Mouse (Mus musculus) retina, postnatal 7 days (tissue): ENCODE data around the gene Dock7.
"Not testable (repeated sequence)": the region's sequence is repeated elsewhere in the genome, so short reads cannot be mapped to it uniquely, and the experiment has no call there.

ENCODE experiments used
- DNase-seq: peaks from one replicate; pipeline ENCODE4 v3.0.0-alpha.2; 2012; ENCODE audit warnings: low read depth, low spot score

The Dock7 gene

DNA sequence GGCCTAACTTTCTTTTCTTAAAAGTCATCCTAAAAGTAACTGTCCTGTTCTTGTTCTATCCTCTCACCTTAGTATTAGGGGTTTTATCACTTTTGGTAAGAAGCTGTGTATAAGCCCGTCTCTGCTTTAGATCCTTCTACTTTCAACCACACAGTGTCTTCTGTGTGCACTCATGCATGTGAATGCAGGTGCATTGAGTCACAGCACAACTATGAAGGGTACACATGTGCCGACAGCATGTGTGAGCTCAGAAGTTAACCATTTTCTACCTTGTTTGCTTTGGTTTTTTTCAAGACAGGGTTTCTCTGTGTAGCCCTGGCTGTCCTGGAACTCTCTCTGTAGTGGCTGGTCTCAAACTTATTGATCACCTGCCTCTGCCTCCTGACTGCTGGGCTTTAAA is 114.4 kb downstream of the Dock7 start:
- no peak for DNase-seq

DNA sequence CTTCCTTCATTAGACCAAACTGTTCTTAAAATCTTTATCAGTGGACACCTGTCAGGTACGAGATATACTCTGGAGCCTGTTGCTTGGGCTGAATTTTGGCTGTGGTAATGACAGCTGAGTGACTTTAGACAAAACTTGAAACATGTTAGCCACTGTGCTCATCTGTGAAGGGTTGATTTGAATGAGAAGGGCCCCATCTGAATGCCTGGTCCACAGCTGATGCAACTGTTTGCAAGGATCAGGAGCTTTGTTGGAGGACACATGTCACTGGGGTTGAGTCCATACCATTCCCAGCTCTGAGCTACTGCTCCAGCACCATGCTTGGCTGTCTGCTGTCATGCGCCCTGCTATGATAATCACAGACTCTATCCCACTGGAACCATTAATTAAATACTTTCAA is 115.1 kb downstream of the Dock7 start:
- no peak for DNase-seq

DNA sequence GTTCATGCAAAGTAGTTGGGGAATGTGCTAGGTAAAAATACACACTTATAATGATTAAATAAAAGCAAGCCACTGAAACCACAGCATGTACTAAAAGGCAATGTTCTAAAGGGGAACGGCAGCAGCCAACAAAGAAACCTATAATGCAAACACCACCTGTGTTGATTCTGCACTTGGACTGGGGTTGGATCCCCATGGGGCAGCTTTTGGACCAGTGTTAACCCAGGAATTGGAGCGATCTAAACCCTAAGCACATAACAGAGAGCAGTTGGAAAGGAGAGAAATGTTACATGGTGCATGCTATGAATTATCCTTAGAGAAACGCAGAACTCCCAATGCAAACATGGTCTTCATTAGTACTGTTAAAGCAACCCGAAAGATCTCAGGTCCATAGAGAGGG is 127.2 kb downstream of the Dock7 start:
- DNase-seq, result no peak

DNA sequence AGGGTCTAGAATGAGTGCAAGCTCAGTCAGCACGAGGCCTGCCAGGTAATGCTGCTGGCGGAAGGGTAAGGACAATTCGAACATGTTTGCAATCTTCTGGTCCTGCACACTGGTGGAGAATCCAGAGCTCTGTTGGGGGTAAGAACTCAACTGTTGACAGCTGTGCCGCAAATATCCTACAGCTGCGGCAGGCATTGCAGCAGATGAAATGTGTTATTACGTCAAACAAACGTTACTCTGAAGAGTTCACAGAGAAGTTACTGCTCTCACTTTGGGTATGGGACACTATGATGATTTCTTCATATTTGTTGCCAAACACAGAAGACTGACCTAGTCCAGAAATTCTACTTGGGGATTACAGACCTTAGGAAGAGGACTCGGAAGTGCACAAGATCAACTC is 136.0 kb downstream of the Dock7 start:
- no peak for DNase-seq

DNA sequence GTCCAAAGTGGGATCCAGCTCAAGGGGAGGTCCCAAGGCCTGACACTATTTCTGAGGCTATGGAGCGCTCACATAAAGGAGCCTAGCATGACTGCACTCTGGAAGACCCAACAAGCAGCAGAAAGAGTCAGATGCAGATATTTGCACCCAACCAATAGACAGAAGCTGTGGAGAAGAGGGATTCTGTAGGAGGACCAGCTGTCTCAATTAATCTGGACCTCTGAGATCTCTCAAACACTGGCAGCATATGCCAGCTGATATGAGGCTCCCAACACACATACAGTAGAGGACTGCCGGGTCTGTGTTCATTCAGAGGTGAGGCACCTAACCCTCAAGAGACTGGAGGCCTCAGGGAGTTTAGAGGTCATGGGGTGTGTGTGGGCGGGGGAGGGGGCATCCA is 140.7 kb downstream of the Dock7 start:
- DNase-seq, result not testable (repeated sequence)

DNA sequence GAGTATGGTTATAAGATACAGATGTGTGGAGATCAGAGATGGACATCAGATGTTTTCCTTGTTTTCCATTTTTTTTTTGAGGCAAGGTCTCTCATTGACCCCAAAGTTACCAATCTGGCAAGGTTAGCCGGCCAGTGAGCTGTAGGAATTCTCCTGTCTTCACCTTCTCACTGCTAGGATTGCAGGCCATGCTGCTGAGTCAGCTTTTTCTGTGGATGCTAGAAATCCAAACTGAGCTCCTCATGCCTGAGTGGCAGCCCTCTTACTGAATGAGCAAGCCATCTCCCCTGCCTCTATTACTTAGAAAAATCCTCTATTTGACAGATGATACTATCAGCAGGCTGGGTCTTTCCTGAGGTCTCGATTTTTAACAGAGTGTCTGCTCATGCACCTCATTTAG is 142.0 kb downstream of the Dock7 start:
- DNase-seq, result no peak

DNA sequence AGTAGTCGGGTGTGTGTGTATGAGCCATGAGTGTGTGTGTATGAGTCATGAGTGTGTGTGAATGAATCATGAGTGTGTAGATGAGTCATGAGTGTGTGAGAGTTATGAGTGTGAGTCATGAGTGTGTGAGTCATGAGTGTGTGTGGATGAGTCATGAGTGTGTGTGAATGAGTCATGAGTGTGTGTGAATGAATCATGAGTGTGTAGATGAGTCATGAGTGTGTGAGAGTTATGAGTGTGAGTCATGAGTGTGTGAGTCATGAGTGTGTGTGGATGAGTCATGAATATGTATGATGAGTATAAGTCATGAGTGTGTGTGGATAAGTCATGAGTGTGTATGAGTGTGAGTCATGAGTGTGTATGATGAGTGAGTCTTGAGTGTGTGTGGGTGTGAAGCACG is 142.4 kb downstream of the Dock7 start:
- DNase-seq, result not testable (repeated sequence)

DNA sequence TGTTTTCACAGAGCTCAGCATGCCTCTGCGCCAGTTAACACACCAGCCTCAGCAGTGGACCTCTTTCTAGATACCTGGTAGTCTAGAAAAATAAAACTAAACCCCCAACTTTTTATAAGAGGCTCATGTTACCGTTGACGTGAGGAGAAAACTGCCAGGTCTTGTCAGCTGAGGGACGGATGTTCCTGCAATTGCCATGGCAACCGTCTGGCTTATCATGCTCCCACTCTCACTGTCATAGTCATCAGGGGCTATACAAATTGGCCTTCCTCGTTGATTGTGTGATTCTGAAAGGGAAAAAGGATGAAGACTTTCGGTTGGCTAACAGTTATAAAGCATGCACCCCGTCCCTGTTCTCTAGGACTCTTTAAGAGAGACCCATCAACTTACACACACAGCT is 145.0 kb downstream of the Dock7 start:
- no peak for DNase-seq

DNA sequence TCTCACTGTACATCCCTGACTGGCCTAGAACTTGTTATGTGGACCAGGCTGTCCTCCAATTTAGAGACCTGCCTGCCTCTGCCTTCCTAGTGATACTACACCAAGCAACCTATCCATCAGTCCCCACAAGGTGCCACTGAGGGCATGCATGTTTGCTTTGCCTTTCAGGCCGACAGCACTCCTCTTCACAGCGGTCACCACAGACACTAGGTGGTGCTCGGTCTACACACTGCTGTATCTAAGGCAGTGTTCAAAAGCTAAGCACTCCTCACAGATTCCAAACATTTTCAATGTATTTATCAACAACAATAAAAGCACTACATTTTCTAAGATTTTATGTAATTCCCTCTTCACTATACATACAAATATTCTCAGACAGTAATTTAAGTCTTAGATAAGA is 150.8 kb downstream of the Dock7 start:
- DNase-seq, result no peak

DNA sequence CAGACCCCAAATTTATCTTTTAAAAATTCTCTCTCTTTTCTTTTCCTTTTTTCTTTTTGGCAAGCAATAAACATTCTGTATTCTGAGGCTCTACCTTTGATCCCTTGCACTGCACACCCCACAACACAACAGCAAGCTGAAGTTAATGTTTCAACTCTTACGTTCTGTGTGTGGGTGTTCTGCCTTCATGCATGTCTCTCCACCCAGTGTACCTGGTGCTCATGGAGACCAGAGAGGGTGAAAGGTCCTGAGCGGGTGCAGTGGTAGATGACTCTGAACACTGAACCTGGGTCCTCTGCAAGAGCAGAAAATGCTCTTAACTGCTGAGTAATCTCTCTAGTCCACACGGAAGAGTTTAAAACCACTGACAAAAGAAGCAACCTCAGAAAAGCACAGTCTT is 160.5 kb downstream of the Dock7 start:
- DNase-seq, result no peak

DNA sequence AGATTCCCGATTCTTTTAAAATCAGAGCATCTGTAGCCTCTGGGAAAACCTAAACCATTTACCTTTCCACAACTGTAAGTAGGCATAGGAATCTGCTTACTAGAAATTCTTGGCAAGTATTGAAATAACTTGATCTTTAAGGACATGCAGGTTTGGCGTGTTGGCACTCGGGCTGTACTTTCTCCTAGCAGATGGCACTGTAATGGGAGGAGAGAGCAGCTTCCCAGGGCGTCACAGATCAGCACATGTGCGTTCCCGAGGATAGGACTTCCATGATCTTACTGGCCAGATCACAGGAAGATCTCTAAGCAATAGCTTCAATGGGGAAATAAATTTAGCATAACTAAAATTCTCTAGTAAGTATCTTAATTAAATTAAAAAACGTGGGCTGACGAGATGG is 164.7 kb downstream of the Dock7 start:
- no peak for DNase-seq

DNA sequence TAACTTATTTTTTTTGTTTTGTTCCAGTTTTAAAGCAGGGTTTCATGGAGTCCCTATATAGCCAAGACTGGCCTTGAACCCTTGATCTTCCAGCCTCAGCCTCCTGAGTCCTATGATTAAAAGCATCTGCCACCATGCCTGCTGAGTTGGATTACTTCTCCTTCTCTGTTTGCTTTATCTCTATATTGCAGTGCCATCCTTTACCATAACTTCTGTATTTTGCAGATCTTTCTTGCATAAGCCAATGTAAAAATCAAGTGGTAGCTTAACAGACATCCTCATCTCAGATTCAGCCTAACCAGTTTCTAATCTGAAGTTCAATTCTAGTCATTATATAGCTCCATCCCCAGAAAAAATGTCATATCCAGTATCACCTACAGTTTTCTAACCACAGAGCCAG is 170.2 kb downstream of the Dock7 start:
- no peak for DNase-seq

DNA sequence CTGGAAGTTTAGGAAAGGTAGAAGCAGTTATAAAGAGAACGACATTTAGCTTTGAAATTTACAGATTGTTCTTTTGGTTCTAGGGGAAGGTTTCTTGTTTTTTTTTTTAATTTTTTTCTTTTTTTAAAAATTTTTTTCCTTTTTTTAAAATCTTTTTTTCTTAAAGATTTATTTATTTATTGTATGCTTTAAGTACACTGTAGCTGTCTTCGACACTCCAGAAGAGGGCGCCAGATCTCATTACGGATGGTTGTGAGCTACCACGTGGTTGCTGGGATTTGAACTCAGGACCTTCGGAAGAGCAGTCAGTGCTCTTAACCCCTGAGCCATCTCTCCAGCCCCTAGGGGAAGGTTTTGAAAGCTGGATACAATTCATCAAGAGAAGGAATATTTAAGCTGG is 182.5 kb downstream of the Dock7 start:
- not testable (repeated sequence) for DNase-seq

DNA sequence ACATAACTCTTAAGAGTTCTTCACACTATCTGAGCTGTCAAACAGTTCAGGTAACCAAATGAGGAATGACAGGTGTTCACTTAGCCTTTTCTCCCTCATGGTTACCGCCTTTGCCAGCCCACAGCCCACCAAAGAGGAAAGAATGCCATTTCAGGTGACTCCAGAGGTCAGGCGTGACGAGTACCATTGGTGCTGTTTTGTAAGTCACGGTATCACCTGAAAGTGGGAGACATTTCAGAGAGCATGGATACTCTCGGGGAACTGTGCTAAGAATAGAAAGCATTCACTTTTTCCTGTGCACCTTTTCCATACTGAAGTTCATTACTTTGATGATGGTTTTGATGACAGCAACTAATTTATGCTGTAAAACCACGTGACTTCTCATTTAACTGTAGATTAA is 184.7 kb downstream of the Dock7 start:
- DNase-seq, result no peak

DNA sequence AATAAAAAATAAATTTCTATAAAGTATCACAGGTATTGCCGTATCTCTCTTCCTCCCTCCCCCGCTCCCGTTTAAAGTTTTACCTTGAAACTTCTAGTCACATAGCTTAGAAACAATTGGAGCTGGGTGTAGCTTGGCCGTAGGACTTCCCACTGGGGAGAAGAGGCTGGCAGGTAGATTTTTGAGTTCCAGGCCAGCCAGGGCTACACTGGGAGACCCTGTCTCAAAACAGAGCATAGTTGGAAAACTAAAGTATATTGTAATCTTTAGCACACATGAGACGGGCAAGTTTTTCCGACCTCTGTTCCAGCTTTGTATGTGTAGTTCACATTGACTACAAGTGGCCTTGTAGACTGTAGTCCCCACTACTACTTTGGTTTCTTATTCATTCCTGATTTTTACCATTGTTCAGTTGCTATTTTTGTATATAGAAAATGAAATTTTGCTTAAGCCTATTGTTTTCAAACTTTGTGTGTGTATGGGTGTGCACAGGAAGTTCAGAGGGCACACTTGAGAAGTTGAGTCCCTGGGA is 195.4 kb downstream of the Dock7 start:
- DNase-seq, result no peak

DNA sequence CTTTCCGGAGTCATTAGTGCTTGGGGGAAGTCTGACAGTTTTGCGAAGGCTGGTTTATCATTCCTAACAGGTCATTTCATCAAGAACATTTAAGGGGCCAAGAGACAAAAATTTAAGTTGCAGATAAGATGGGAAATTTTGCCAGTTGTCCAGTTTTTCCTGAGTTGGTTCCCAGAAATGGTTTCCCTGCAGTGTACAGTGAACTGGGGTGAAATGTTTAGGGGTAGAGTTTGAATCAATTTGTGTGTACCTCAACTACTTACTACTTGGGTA is 195.9 kb downstream of the Dock7 start:
- no peak for DNase-seq

DNA sequence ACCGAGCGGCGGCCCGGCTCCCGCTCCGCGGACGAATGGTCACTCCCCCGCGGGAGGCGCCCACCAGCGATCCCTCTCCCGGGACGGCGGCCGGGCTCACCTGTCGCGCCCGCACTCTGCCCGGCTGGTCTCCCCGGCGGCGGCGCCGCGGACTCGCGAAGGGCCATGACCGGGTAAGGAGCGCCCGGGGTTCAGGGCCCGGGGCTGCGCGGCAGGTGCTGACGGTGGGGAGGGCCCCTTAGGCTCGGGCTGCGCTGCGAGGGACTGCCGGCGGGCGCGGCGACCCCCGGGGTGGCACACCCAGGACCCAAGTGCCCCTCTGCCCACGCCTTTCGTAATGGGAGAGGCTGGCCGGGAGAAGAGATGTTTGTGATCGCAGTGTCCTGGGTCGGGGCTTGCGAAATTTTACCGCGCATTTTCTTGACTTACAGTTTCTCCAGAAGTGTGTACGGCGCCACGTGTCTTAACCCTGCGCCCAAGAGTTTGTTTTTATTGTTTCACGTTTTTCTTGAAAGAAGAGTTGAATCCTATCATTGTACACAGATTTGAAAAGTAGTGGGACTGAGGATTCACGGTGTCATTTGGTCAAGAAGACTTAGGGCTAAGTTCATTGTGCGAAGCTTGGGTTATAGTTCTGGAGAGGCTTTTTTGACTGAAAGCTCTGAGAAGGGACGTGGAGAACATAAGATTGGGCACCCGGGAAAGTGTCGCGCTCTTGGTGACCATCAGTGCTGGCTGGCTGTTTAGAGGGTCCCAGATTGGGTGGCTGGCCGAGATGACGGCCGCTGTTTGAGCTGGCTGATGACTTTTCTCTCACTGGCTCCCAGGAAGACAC is 196.4 kb downstream of the Dock7 start:
- no peak for DNase-seq

DNA sequence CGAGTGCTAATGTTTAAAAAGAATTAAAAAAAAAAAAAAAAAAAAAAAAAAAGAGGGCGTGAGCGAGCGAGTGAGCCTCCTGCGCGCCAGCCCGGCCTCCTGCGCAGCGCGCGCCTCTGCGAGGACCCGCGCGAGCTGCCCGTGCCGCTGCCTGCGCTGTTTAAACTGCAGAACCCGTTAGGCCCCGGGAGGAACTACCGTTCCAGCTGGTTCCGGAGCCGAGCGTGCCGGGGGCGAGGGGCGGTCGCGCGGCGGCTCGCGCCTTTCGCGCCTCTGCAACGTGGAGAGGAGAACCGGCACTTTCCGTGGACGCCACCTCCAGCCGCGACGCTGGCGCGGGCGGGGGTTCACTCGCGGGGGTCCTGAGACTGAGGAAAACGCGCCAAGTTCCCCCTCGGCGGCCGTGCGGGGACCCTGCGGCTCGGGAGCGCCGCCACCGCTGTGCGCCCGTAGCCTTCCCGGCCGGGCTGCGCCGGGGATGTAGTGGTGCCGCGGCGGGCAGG is 197.1 kb downstream of the Dock7 start, which contains the start of gene Usp1:
Gene Usp1, plus strand, starts transcription at position 243 of the 503 bp plus-strand sequence.
- peak; percentile 72 for DNase-seq

DNA sequence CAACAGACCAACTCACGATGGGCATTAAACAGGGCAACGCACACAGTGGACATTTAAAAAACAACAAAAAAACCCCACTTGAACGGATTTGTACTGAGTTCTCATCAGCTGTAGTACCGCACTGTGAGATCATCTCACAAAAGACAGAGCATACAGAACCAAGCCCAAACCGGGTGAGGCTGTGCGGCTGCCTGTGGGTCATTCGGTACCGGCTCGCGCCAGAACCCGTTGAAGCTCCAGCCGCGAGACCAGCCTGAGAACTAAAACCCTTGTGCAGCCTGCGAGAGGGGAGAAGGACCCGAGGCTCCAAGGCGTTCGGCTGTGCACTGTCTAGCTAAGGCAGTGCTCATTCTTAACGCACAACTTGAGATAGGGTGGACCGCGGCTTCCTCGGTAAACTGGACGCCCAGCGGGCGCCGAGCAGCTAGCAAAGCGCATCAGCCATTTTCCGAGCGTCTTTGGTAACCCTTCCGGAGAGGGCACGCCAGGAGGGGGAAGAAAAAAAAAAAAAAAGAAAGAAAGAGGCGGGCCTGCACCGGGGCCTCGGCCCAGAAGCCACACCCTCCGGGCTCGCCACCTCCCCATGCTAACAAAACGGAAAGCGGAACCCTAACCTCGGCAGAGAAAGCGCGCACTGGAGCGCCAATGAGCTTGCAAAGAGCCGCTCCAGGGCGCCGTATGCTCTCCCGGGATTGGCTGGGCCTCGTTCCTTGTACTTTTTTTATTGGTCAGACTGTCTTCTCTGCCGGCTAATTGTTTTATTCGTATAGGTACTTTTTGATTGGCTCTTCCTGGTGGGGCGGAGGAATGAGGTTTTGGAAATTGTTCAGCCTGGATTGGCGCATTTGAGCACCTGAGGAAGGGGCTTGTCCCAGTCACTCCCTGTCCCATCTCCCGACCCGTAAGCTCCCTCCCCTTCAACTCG is 197.8 kb downstream of the Dock7 start:
- peak; percentile 93 for DNase-seq

DNA sequence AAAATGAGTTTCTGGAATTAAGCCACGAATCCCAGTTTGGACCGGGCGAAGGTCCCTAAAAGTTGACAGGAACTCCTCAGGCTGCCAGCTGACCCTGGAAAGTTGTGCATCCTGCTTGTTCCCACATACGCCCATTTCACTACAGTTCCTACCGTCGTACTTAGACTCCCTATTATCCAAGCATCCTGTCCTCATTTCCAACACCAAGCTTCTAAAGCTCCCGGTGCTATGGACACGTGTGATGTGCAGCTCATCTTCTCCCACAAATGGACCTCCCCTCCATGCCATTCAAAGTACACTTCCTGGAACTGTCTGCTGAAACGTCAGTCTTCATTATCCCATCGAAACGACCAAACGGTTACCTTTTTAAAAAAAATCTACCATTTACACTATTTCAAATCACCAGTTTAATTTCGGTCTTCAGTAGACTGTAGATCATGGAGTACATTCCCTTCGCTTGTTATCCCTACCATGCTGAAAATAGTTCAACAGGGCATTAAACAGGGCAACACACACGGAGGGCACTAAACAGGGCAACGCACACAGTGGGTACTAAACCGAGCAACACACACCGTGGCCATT is 198.6 kb downstream of the Dock7 start:
- DNase-seq, result no peak

DNA sequence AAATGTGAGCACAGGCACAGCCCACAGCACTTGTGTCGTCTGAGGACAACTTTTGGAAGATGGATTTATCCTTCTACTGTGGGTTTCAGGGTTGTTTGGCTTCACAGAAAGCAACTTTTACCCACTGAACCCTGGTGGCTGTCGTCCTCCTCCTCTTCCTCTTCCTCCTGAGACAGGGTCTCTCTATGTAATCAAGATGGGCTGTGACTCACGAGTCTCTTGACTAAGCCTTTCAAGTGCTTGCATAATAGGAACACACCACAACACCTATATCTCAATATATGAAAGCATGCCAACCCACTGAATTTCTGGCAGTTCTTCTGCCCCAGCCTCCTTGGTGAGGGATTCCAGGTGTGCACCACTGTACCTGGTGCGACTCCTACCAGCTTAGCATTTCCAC is 199.8 kb downstream of the Dock7 start:
- no peak for DNase-seq

DNA sequence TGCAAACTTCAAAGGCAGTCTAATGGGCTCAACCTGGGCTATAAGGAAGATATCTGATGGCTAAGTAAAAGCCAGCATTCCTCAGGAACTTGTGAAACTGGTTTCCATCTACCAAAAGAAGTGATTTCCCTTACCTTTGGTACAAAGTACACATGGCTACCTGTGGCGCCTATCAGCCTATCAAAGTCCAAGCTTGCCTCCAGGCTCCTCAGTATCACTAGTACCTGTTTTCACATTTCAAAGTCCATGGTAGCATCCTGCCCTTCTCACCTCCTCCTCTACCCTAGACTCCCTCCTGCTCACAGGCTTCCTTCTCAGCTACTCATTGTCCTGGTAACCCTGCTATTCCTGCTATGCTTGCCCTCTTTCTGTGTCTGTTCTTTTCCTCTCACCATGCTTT is 202.5 kb downstream of the Dock7 start:
- no peak for DNase-seq
